Mouse (Mus musculus): ENCODE results near the gene Cbx1.

DNA sequence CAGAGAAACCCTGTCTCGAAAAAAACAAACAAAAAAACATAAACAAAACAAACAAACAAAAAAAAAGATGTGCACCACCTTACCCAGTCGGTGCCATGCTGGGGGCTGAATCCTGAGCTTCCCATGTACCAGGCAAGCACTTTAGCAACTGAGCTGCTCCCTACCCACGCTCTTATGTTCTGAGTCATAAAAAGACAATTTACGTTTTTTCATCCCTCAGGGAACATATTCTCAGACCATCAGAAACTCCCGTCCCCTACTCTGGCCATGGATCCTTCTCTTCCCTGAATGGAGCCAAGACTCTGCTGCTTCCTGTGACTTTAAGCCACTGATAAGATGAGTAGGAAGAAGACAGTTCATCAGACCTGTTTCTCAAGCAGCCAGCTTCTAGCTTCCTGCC, 30.5 kb upstream of the Cbx1 start:
- TF ChIP-seq GATA1 (IDR thresholded peaks at IDR 0.05; ENCODE audit: low read length), result no peak
- TF ChIP-seq TAL1 (IDR thresholded peaks at IDR 0.05; ENCODE audit: low read length), result no peak

Data from erythroblast, embryonic 14.5 days (primary cell).